Mouse (Mus musculus) R1 (cell line): Measurements from ENCODE around the gene Cgas.
"Not testable (repeated sequence)": the region's sequence is repeated elsewhere in the genome, so short reads cannot be mapped to it uniquely, and the experiment has no call there.

Experiments used
- DNase-seq: peaks from one replicate; pipeline ENCODE4 v3.0.0-alpha.2; 2018; ENCODE audit warnings: low read depth, low spot score

Gene Cgas

DNA sequence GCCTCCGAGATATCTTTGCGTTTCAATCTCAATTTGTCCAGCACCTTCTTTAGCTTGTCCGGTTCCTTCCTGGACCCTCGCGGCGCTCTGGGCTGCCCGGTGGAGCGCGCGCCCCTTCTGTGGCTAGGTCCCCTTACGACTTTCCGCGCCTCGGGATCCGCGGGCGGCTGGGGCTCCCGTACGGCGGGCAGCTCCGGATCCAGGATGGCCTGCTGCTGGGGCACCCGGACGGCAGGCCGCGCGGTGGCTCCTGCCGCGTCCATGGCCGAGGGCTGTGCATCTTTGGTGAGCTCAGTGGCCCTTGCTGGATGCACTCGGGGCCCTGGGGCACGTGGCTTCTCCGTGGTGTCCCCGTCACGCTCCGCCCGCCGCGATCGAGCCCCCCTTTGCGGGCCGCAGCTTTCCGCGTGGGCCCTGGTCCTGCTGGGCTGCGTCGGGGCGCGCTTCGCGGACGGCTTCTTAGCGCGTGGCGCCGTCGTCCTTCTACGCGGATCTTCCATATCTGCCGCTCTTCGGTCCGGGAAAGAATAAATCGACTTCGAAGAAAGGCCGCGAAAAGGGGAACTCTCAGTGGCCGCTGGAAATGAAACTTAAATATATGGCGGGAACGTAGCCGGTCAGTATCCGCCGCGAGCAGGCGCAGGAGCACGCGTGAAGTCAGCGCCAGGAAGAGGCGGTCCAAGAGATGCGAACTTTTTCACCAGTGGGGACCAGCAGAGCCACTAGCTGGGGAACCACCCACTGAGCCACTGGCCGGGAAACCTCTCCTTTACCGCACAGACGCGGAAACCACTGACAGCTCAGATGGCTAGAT lies at the start of gene Cgas:
Gene Cgas, minus strand, starts transcription at position 659 of the 814 bp plus-strand sequence.
- DNase-seq, result peak; percentile 54

DNA sequence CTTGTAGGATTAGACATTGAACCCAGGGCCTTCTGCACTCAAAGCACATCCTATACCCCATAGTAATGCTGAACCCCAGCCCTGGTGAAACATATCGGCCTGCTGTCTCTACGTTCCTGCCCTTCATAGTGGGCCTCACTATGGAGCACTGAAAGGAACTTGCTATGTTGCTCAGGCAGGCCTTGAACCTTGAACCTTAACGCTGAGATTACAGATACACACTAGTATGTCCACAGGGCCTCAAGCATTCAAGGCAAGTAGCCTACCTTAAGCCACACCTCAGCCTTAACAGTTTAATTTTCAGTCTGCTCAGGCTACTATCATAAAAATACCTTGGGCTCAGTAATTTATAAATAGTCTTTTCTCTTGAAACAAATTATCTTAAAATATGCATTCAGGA lies 49.2 kb upstream of the Cgas start:
- DNase-seq, result no peak

DNA sequence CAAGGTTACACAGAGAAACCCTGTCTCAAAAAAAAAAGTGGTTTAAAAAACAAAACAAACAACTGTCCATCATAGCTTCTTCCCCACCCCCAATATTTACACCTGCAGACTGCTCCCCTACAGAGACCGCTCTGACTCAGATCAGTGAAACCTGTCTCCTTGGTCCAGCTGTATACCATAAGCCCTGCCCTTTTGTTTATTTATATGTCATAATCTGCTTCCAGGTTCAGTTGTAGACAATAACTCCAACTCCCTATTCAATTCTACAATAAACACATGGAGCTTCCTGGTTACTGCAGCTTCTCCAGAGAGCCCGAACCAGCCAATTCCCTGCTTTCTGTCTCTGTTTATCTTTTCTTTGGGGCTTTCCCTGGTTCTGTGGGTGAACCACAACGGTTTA lies 48.1 kb upstream of the Cgas start:
- DNase-seq, result no peak

DNA sequence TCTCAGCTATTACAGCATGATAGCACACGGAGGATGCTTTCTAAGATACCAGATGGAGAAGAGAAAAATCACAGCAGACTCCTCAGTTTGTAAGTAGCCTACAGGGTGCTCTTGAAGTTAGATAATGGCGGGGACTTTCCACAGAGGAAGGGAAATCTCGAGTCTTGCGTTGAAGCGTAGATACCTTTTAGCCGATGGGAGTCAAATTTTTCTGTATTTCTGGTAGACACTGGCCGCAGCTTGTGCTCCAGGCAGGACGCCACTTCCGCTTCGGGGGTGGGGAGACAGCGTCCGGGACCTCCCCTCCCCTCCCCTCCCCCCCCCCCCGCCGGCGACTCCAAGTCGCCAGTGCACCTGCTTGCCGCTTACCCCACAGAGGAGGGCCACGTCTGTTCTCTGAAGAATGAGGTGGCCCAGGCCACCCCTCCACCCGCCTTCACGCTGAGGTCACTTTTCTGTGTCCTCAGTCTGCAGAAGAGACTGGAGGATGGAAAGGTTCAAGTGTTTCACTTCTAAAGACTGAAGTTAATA lies 45.9 kb upstream of the Cgas start, which contains the start of gene Eef1a1:
Gene Eef1a1, minus strand, starts transcription at position 262 of the 531 bp plus-strand sequence.
- DNase-seq, result peak; percentile 80

DNA sequence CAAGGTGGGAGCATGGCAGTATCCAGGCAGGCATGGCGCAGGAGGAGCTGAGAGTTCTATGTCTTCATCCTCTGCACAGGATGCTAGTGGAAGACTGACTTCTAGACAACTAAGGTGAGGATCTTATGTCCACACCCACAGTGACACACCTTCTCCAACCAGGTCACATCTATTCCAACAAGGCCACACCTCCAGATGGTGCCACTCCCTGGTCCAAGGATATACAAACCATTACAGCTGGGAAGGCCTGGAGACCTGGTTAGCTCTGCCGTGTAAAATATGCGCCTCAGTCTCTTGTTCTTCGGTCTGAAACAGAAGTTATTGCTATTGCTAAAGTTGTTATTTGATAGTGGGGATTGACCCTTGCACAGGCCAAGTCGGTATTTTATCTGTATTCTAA lies 45.0 kb upstream of the Cgas start:
- DNase-seq, result peak; percentile 88

GRCm38 (mm10) chr9:78484660-78485059 lies 41.6 kb upstream of the Cgas start:
- no peak for DNase-seq

DNA sequence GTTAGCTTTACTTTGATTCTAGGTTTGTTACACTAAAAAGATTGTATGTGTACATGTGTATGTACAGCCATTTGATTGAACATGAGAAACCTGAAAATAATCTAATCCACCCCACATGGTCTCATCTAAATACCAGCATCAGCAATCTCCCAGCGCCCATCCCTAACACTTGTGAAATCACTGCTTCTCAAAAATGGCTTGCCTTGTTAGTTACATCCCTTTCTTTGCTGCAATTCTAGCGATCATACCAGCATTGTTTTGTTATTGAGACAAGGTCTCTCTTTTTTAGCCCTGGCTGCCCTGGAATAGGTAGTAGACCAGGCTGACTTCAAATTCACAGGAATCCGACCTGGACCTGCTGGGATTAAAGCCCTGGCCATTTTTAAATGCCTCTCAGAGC lies 39.3 kb upstream of the Cgas start:
- DNase-seq, result no peak

- DNase-seq, result peak; percentile 99
Observed at GRCm38 (mm10) chr9:78481423-78482331, 38.6 kb upstream of the Cgas start.

DNA sequence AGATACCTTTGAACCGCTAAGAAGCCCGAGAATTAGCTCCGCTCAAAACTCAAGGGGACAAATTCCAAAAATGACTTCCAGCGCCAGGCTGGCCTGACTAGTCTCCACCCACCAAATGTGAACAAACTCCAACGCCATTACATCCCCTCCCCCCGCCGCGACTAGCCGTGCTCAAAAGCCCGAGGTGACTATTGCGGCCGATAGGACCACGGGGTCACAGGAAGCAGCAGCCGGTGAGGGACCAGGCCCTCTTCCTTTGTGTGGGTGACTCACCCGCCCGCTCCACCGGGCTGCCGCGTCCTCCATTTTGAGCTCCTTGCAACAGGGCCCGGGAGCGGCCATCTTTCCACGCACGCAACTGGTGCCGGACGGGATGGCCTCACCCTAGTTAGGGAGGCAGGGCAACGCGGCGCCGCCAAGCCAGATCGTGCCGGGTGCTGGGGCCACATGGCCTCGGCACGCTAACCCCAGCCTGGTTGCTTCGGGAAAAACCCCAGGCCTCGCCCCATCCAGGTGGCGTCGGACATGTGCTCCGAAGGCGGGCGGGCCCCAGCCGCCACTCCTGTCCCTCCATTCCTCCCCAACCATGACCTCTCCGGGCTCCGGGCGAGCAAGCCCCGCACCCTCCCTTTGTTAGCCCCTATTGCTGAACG lies 37.8 kb upstream of the Cgas start:
- DNase-seq, result peak; percentile 75

- peak; percentile 33 for DNase-seq
Observed at GRCm38 (mm10) chr9:78480227-78480626, 37.2 kb upstream of the Cgas start.

GRCm38 (mm10) chr9:78479308-78479707 lies 36.3 kb upstream of the Cgas start:
- not testable (repeated sequence) for DNase-seq

GRCm38 (mm10) chr9:78478009-78478605 lies 35.1 kb upstream of the Cgas start:
- DNase-seq, result peak; percentile 37

DNA sequence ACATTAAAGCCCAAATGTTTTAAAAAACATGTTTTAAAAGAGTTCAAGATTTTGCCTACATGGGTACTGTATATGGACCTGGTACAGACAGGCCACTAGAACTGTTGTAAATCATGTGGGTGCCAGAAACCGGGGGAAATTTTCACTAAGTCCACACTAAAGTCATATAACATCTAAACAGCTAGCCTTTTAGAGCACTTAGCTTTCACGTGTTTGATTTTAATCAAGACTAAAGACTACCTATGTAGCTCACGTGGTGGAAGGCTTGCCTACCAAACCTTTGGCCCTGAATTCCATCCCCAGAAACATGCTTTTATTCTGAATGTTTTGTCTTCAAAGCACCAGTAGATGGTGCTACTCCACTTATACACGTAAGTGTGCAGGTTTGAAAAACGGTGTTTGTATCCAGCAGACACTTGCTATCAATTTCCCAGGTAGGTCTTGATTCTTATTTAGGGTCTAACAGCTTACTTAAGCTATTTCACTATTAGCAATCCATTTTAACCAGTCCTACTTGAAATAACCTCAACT lies 34.0 kb upstream of the Cgas start:
- peak; percentile 78 for DNase-seq

GRCm38 (mm10) chr9:78476531-78477020 lies 33.5 kb upstream of the Cgas start:
- DNase-seq, result peak; percentile 91

GRCm38 (mm10) chr9:78475873-78476272 lies 32.8 kb upstream of the Cgas start:
- DNase-seq, result peak; percentile 81

DNA sequence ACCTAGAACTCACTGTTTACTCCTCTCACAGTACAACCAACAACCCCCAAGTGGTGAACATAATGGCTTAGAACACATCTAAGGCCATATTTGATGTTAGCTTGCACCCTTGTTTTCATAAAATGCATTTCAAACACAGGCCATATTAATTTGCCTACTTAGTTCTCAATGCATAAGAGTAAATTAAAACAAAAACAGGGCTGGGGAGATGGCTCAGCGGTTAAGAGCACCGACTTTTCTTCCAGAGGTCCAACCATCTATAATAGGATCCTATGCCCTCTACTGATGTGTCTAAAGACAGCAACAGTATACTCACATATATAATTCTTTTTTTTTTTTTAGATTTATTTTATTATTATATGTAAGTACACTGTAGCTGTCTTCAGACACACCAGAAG lies 32.3 kb upstream of the Cgas start:
- no peak for DNase-seq

DNA sequence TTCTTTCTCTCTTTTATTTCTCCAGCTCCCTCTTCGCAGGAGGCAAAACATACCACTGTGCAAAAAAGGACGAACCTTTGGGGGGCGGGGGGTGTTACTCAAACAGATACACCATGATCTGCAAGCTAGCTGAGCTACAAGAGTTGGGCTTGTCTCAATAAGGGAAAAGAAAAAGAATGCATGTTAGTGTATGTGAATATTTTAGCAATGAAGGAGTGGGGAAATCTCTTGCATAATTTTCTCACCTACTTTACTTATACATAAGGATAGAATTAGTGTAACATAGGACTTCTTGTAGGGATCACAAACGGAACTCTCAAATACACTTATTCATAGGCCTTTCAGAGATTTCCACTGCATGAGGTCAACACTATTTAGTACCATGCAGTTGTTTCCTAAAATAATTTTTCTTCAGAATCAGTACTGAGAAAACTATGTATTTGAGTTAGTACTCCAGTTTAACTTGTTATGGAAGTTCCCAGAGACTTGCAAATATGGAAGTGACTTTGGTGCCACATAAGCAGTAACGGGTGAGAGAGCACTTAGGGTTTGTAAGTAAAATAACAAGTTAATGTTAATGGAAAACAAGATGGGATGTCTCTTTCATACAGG lies 31.8 kb upstream of the Cgas start:
- peak; percentile 59 for DNase-seq

DNA sequence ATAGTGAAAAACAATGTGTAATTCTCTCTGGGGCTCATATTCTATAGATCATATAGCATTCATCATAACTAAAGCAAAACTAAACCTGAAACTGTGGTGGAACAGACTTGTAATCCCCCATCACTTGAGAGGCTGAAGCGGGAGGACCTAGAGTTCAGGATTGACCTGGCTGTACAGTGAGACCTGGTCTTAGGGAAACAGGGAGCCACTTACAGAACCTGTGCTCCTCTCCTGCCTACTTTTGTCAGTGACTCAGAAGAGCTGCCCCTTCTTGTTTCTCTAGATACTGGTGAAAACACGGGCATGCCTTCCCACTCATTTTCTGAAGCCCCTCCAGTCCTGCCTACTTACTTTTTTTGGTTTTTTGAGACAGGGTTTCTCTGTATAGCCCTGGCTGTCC lies 31.2 kb upstream of the Cgas start:
- DNase-seq, result peak; percentile 78

GRCm38 (mm10) chr9:78473588-78473987 lies 30.6 kb upstream of the Cgas start:
- DNase-seq, result peak; percentile 81

DNA sequence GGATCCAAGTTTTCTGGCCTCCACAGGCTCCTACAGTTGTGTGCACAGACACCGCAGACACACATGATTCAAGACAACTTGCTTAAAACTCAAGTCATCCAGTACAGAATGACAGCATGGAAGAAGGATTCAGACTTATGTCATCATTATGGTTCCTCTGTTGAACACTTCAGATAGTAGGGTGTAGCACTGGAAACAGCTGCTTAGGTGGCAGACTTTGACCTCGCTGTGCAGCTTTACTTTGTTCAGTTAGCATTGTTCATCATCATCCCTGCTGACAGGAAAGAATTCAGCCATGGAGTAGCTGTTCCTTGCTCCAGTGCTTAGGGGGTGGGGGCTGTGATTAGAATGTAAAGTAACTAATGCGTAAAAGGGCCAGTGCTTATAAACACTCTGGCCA lies 22.7 kb upstream of the Cgas start:
- peak; percentile 32 for DNase-seq
